Mouse (Mus musculus) C2C12 (cell line): ENCODE measurements at regions not wholly inside any gene's neighbourhood (a gene's known extent, or its start where the extent isn't known, plus 50 kb on each side); places are given as distances from the start of the nearest gene placed in this dataset.

Experiments used
- CTCF ChIP-seq: IDR thresholded peaks from one replicate; pipeline ENCODE4 v1.5.1; 2011; ENCODE audit not compliant: control insufficient read depth, insufficient read depth, insufficient read length
- MYOD1 ChIP-seq: IDR thresholded peaks from one replicate; pipeline ENCODE4 v1.6.1; 2011; ENCODE audit warnings: low read depth; ENCODE audit not compliant: control insufficient read depth, insufficient read length
- MYOG ChIP-seq: IDR thresholded peaks from one replicate; pipeline ENCODE4 v1.6.1; 2011; ENCODE audit not compliant: control insufficient read depth, insufficient read length; ENCODE audit errors: extremely low read depth

- no peak for TF ChIP-seq CTCF
- no peak for TF ChIP-seq MYOD1
- TF ChIP-seq MYOG = no peak
Measured at GRCm38 (mm10) chr2:166294672-166295071, 139.2 kb upstream of the Sulf2 start.
